Mouse (Mus musculus): ENCODE measurements at regions not wholly inside any gene's neighbourhood (a gene's known extent, or its start where the extent isn't known, plus 50 kb on each side); places are given as distances from the start of the nearest gene placed in this dataset.

DNA sequence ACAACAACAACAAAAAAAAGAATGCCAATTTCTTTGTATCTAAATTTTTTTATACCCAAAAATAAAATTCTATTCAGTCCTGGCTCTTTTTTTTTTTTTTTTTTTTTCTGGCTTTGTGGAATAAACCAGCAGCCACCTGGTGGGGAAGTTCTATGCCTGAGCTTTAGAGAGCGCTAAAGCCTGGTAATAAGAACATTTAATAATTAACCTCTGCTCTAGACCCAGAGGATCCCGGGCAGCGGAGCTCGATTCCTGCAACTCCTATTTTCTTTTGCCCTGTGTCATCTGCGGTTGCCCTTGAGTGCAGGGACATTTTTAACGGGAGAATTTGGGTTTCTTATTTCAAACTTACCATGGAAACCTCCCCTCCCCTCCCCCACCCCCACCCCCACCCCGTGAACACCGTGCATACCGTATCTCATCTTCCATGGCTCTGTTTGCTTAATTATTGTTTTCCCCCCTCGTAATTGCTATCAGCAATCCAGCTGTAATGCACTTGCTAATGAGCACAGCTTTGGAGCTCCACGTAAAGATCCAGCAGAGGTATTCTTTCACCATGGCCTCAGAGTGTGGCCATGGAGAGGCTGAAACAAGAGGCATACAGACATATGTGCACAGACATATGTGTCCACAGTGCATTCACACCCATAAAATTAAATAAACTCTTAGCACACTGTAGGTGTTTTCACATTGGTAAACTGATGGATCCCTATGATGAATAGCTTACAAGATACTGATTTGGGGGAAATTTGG, 62.8 kb upstream of the Gpr12 start:
- no peak for ATAC-seq (ENCODE audit: insufficient read depth, low read depth)
- H3K27me3 ChIP-seq (ENCODE audit: control insufficient read depth, insufficient read depth, low read length): peaks cover 3% of the 10 kb centered on the region; the same call in 1 of the 2 replicates
- no peak overlapping the region for H3K9ac ChIP-seq (replicated peaks; ENCODE audit: low read depth, low read length)
- TF ChIP-seq CTCF (IDR thresholded peaks at IDR 0.05; ENCODE audit: low read depth): no peak
- no peak for TF ChIP-seq EP300 (IDR thresholded peaks at IDR 0.05; ENCODE audit: low read depth)
- H3K4me2 ChIP-seq (ENCODE audit: low read depth, low read length): no peak overlapping the region
- WGBS: 54% methylated on average over 11 of the region's 11 CpGs
- no peak overlapping the region for H3K4me3 ChIP-seq (ENCODE audit: low read depth, low read length)
- no peaks in the 10 kb centered on the region for H3K36me3 ChIP-seq (replicated peaks; ENCODE audit: control insufficient read depth, insufficient read depth, low read length)
- H3K27ac ChIP-seq (ENCODE audit: low read depth): no peak overlapping the region
- H3K4me1 ChIP-seq (ENCODE audit: control insufficient read depth, insufficient read depth): no peaks in the 10 kb centered on the region
- DNase-seq (ENCODE audit: low spot score): no peak
- no peaks in the 10 kb centered on the region for H3K9me3 ChIP-seq (replicated peaks; ENCODE audit: control insufficient read depth, low read length)

DNA sequence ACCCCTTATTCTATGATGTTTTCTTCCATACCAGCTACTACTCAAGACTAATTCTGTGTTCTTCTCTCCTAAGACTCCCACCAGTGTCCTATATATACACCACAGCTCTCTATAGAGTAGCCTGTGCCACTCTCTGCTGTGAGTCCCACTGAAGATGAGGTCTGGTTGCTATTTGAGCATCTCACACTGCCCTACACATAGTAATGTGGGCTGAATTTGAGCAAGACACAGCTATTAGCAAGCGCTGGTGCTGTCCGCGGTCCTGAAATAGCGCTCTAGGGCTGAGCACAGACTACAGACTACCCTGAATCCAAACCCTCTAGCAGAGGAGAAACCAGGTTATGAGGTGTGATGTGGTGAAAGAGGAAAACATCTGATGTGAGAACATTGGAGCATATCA, 59.5 kb upstream of the Gpr12 start:
- H3K9ac ChIP-seq (replicated peaks; ENCODE audit: low read depth, low read length): no peak overlapping the region
- no peak overlapping the region for H3K4me3 ChIP-seq (ENCODE audit: low read depth, low read length)
- no peak overlapping the region for H3K4me2 ChIP-seq (ENCODE audit: low read depth, low read length)
- ATAC-seq (ENCODE audit: insufficient read depth, low read depth) (no peak; the same call in 1 of the 2 replicates), DNase-seq (ENCODE audit: low spot score) (peak; percentile 40)
- TF ChIP-seq EP300 (IDR thresholded peaks at IDR 0.05; ENCODE audit: low read depth): no peak
- TF ChIP-seq CTCF (IDR thresholded peaks at IDR 0.05; ENCODE audit: low read depth): no peak
- 4% methylated on average over 4 of the region's 4 CpGs for WGBS
- H3K27ac ChIP-seq (ENCODE audit: low read depth): no peak overlapping the region
- H3K36me3 ChIP-seq (replicated peaks; ENCODE audit: control insufficient read depth, insufficient read depth, low read length): no peaks in the 10 kb centered on the region
- H3K4me1 ChIP-seq (ENCODE audit: control insufficient read depth, insufficient read depth): no peaks in the 10 kb centered on the region
- H3K9me3 ChIP-seq (replicated peaks; ENCODE audit: control insufficient read depth, low read length): no peaks in the 10 kb centered on the region
- H3K27me3 ChIP-seq (ENCODE audit: control insufficient read depth, insufficient read depth, low read length): peaks cover 3% of the 10 kb centered on the region; the same call in 1 of the 2 replicates

DNA sequence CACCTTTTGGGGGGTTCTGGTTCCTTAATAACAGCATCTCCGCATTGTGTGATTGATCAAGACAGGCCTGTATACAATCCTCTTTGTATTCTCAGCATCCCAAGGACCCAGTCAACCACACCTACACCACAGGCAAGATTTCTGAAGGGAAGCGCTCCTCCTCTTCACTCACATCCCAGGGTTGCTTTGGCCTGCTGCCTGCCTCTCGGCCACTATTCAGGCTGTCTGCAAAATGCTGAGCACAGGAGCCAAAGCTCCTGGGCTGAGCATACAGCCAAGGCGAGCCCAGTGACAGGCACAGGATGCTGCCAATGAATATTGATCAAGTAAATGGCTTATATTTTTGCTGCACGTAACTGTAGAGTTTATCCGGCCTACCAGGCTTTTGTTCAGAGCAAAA, 56.9 kb upstream of the Gpr12 start:
- 74% methylated on average over 6 of the region's 6 CpGs for WGBS
- Histone ChIP-seq H3K9me3 (replicated peaks; ENCODE audit: control insufficient read depth, low read length) (0 out of 2 replicates have a peak, but pooled peaks cover 3% of the 10 kb centered on the region), H3K4me1 (ENCODE audit: control insufficient read depth, insufficient read depth) (no peaks in the 10 kb centered on the region), H3K27me3 (ENCODE audit: control insufficient read depth, insufficient read depth, low read length) (peaks cover 3% of the 10 kb centered on the region; the same call in 1 of the 2 replicates), H3K4me2 (ENCODE audit: low read depth, low read length) (no peak overlapping the region), H3K36me3 (replicated peaks; ENCODE audit: control insufficient read depth, insufficient read depth, low read length) (no peaks in the 10 kb centered on the region), H3K4me3 (ENCODE audit: low read depth, low read length) (no peak overlapping the region), H3K27ac (ENCODE audit: low read depth) (no peak overlapping the region), H3K9ac (replicated peaks; ENCODE audit: low read depth, low read length) (no peak overlapping the region)
- TF ChIP-seq CTCF (IDR thresholded peaks at IDR 0.05; ENCODE audit: low read depth) (no peak), EP300 (IDR thresholded peaks at IDR 0.05; ENCODE audit: low read depth) (no peak)
- DNase-seq (ENCODE audit: low spot score) (no peak), ATAC-seq (ENCODE audit: insufficient read depth, low read depth) (no peak)

DNA sequence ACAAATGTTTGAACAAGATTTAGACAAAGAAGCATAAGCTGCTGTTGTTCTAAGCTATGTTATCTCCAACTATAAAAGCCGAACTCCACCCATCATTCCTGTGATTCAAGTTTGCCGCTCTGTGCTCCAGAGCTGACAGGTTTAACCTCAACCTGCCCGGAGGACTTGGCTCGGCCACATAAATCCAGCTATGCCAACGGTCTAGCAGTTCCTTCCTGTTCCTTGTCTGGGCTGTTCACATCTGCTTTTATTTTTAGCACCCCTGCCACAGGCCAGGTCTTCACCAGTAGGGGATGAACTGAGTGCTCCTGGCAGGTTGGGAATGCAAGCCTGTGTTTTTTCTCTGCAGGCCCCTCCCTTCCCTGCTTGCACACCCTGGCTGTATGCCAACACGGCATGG, 51.8 kb upstream of the Gpr12 start:
- 51% methylated on average over 6 of the region's 6 CpGs for WGBS
- DNase-seq (ENCODE audit: low spot score): no peak

More for the DNA sequence above, 51.8 kb upstream of the Gpr12 start:
- H3K36me3 ChIP-seq (replicated peaks; ENCODE audit: control insufficient read depth, insufficient read depth, low read length): no peaks in the 10 kb centered on the region
- no peak overlapping the region for H3K4me3 ChIP-seq (ENCODE audit: low read depth, low read length)
- no peak overlapping the region for H3K9ac ChIP-seq (replicated peaks; ENCODE audit: low read depth, low read length)
- H3K4me1 ChIP-seq (ENCODE audit: control insufficient read depth, insufficient read depth): no peaks in the 10 kb centered on the region
- no peak overlapping the region for H3K4me2 ChIP-seq (ENCODE audit: low read depth, low read length)
- 0 out of 2 replicates have a peak, but pooled peaks cover 3% of the 10 kb centered on the region for H3K9me3 ChIP-seq (replicated peaks; ENCODE audit: control insufficient read depth, low read length)
- H3K27ac ChIP-seq (ENCODE audit: low read depth): no peak overlapping the region
- no peaks in the 10 kb centered on the region for H3K27me3 ChIP-seq (ENCODE audit: control insufficient read depth, insufficient read depth, low read length)
- TF ChIP-seq EP300 (IDR thresholded peaks at IDR 0.05; ENCODE audit: low read depth) (no peak), CTCF (IDR thresholded peaks at IDR 0.05; ENCODE audit: low read depth) (no peak)
- no peak for ATAC-seq (ENCODE audit: insufficient read depth, low read depth)
